Mouse (Mus musculus): ENCODE data around the gene Rnf185.

Rnf185 gene

DNA sequence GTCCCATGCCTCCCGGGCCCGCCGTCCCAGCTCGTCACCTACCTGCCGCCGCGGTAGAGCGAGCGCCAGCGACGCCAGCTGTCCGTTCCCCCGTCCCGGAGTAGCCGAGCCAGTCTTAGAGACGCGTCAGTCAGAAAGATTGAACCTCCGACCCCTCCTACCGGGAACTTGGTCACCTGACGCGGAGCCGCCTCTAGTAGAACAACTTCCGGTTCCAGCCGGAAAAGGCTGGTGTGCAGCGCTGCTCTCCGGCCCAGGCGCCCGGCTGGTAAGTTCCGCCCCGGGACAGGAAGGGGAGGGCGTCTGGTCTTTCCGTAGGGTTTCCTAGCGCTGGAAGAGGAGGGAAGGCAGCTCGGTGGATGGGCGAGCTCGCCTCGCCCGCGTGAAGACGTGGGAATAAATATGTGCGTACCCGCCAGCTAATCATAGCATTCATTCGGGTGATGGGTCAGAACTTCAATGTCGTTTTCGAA lies at the start of gene Rnf185:
Gene Rnf185, minus strand, starts transcription at position 197 of the 473 bp plus-strand sequence.
- DNase-seq (ENCODE audit: low spot score) = peak; percentile 96

DNA sequence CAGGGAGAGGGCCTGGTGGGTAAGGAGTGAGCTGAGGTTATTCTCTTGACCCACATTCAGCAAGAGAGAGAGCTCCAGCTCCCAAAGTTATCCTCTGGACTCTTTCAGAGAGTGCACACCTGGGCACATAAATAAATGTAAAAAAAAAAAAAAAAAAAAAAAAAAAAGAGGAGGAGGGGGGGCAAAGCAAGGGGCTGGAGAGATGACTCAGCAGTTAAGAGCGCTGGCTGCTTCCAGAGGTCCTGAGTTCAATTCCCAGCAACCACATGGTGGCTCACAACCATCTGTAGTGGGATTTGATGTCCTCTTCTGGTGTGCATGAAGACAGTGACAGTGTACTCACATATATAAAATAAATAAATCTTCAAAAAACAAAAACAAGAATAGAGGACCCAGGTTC lies 45.1 kb upstream of the Rnf185 start:
- no peak for DNase-seq (ENCODE audit: low spot score)

DNA sequence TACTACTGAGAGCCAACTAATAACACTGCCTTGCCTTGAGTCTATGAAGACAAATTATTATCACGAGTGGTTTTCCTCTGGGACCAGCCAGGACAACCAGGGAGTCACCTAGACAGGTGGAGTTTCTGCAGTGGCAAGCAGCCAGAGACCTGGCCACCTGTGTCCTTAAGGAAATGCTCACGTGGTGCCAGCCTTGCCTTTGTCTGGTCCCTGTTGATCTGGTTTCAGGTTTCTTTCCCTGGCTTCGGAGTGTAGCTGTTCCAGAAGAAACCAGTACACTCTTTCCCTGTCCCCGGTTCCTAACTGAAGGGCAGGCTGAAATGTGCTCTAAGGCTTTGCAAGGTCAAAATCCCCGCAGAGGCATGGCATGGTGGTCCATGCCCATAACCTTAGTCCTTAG lies 44.6 kb upstream of the Rnf185 start:
- DNase-seq (ENCODE audit: low spot score) = no peak

DNA sequence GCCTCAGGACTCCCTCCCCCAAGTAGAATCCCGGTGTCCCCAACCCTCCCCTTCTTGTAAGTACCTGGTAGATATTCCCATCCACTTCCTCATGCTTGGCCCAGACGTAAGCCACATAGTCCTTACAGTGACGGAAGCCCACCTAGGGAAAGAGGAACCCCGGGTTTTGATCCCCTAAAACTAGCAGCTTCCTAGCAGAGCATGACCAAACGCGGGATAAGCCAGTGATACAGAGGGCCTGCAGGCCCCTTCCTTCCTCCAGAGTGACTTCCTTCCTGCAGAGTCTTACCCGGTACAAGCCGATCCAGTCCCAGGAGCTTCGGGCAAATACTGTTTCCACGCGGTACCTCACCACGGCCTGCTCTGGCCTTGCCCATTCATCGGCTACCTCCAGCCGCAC lies 43.3 kb upstream of the Rnf185 start:
- DNase-seq (ENCODE audit: low spot score) = no peak

DNA sequence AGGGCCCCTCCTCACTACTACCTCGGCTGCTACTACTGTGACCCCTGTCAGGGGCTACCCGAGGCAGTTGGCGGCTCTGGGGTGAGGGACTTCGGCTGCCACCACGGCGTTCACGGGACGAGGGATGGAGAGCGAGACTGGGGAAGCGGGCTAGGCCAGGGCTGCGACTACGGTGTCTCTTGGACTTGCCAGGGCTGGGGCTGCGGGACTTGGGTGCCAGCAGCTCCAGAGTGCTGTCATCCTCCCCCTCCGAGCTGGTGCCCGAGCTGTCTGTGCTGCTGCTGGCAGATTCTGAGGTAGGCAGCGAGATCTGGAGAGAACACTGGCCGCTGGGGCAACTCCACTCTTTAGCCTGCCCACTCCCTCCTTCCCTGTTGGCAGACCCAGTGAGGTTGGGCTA lies 42.7 kb upstream of the Rnf185 start:
- no peak for DNase-seq (ENCODE audit: low spot score)

DNA sequence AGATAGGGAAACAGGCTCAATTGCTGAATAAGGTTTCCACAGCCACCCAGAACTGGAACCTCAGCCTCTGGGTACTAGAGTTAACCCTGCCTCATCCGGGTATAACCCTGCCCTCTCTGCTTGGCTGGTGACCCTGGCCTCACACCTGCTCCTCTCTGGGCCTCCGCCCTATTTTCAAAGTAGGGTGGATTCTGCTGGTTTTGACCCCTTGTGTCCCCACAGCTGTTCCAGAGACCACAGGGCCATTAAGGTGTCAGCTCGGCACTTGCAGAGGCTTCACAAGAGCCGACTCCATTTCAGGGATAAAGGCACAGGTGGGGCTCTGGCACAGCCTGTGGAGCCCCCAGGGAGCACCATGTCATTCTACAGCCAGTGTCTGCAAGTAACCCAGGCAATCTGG lies 40.6 kb upstream of the Rnf185 start:
- DNase-seq (ENCODE audit: low spot score) = no peak

DNA sequence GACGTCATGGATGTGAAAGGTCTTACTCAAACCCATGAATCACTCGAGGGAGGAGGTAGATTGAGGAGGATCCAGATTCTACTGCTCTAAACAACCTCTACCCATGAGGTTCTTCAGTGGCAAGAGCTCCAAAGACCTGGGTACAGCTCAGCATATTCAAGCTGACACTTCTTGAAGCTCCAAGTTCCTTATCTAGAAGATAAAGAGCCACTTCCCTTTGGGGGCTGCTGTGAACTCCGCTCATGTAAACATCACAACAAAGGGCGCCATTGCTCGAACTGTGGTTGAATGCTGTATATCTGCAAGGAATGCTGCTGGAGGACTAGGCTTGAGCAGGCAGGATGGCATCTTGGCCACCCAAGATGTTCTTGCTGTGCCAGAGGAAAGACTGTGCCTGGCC lies 36.9 kb upstream of the Rnf185 start:
- DNase-seq (ENCODE audit: low spot score) = no peak

DNA sequence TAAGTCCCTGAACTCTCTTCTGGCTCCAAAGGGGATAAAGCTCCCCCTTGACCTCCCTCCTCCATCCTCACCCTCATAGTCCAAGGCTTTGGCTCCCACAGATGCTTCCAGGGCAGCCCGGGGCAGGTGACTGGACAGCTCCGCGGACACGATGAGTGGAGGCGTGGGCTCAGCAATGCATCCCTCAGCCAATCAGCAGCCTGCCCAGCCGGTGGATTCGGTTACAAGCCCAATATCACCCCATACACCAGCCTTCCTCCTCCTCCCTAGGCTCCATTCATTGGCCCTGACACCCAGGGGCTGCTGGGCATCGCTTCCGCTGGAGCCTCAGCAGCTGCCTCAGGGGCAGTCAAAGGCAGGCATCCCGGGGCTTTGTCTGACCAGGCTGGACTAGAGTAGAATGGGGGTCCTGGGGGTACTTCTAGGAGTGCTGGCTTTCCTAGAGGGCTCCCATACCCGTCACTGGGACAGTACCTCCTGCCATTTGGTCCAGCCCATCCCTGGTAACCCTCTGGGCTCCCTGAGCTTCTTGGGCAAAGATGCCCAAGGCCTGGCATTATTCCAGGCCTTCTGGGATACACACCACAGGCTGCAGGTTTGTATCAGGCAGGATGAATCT lies 35.9 kb upstream of the Rnf185 start, which contains the start of gene Pla2g3:
Gene Pla2g3, plus strand, starts transcription at position 333 of the 619 bp plus-strand sequence.
- DNase-seq (ENCODE audit: low spot score) = no peak

DNA sequence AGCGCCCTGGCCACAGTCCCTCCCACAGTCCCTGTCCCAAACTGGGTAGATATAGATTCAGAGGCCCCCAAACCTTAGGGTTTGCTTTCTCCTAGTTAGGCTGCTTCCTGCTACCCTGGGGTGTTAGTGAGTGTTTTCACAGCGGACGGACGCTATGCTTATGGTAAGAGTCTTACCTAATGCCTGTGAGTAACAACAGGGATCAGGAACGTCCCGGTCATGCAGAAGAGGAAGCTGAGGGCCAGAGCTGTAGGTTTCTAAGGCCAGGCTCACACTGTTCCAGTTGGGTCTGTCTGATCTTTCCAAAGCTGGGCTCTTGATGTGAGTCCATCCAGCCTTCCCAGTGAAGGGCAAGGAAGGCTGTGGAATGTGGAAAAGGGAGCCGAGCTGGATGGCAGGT lies 34.2 kb upstream of the Rnf185 start:
- DNase-seq (ENCODE audit: low spot score) = no peak

DNA sequence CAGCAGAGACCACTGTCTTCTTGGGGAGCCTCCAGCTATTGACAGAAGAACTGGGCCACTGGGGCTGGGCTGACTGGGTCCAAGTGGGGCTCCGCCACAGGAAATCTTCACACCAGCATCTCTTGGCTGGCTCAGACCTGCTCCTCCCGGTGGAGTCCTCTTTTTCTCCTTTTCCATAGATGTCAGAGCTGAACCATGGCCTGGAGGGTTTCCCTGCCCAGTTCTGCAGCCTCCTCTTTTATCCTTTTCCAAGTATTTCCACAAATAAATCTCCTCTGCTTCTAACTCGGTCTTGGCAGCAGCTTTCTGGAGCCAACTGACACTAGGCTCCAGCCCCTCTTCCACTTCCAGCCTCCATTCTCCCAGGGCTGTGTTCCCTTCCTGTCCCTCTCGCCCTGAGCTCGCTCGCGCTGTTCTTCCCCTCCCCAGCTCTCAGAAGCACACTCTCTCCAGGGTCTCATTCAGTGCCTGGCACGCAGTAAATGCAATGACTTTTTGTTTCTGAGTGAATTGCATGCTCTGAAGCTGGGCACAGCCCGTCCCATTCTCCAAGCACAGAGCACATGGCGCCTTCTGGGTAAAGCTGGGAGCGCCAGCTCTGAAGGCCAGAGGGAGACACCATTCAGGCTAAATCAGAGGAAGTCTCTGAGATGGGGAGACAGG lies 31.9 kb upstream of the Rnf185 start:
- no peak for DNase-seq (ENCODE audit: low spot score)

DNA sequence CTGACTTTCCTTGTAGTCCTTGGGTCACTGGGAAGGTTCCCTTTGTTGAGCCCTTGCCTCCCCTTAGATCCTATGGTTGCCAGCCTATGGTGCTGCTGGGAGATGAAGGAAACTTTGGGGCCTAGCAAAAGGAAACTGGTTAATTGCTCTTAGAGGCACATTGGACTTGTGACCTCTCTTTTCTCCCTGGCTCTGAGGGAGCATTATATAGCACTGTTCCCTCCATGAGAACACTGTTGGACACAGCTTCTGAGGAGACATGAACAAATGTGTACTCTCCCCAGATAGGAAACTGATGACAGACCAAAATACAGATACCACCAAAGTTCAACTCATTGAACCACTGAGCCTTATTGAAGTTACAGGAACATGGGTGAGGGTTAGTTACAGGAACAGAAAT lies 23.3 kb upstream of the Rnf185 start:
- DNase-seq (ENCODE audit: low spot score) = no peak

DNA sequence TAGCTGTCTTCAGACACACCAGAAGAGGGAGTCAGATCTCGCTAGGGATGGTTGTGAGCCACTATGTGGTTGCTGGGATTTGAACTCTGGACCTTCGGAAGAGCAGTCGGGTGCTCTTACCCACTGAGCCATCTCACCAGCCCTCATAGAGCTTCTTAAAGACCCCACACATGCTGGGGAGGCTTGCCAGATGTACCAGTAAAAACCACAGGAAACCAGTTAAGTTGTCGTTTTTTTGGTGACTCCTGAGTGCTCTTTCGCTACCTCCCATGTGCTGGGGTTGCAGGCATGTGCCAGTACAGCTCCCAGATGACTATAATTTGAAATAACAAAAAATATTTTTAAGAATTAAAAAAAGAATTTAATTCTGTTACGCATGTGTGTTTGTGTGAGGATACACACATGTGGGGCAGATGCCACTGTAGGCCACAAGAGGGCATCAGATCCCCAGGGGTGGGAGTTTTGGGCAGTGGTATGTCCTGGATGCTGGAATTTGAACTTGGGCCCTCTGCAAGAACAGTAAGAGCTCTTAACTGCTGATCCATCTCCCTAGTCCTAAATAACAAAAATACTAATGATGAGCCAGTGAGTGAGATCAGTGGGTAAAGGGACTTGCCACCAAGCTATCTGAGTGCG lies 22.4 kb upstream of the Rnf185 start:
- no peak for DNase-seq (ENCODE audit: low spot score)

DNA sequence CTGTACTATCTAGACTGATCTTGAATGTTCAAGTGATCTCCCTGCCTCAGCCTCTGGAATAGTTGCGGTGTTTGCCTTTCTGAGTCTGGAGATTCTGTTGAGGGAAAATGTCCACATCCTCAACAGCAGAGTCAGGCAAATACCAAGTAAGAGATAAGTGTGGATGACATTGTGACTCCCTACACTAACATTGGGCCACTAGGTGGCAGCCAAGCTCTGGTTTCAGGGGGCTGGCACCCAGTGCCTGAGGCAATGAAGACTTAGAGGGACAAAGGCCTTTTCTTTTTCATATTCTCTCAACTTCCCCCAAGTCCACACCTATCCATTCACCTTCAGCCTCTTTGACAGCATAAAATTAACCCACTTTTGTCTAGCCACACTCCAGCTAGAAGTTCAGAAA lies 20.3 kb upstream of the Rnf185 start:
- peak; percentile 93 for DNase-seq (ENCODE audit: low spot score)

DNA sequence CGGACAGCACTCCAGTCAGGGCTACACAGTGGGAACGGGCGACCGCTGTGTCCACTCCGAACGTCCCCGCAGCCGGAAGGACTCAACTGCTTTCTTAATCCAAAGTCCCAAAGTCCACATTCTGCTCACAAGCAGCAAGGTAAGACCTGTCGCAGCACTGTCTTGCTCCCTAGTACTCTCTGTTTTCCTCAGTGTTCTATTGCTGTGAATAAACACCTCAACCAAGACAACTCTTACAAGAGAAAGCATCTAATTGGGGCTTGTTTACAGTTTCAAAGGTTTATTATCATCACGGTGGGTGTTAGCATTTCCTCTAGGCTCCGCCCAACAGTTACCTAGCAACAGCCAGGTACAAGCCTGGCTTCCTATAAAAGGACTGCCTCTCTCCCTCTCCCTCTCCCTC lies 19.3 kb upstream of the Rnf185 start:
- DNase-seq (ENCODE audit: low spot score) = no peak

DNA sequence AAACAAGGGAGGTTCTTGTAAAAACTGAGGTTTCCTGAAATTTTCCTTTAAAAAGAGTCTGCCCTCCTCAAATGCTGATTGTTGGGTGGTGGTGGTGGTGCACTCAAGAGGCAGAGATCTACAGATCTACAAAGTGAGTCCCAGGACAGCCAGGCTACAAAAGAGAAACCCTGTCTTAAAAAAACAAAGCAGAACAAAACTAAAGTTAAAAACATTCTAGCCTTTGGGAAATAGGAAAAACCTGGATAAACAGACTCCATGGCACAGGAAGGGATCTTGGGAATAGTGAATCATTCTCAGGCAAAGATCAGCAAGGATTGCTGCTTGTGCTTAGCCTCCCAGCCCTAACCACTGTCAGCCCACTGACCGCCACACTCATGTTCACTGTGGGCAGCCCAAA lies 10.7 kb upstream of the Rnf185 start:
- DNase-seq (ENCODE audit: low spot score) = no peak

DNA sequence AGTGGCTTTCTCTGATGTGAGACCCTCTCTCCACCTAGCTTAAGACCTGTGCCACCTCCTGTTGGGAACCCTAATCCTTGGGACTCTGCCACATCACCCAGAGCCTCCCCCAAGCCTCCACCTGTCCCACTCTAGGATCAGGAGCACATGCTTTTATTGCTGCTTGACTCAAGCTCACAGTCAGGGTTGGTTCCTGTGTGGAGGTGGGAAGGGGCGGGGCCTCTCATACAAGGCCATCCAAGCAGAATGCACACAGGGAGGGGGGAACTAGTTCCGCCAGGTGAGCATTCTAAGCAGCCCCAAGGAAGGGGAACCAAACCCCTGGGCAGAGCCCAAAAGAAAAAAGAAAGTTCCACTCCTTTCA lies 6.9 kb upstream of the Rnf185 start:
- no peak for DNase-seq (ENCODE audit: low spot score)

DNA sequence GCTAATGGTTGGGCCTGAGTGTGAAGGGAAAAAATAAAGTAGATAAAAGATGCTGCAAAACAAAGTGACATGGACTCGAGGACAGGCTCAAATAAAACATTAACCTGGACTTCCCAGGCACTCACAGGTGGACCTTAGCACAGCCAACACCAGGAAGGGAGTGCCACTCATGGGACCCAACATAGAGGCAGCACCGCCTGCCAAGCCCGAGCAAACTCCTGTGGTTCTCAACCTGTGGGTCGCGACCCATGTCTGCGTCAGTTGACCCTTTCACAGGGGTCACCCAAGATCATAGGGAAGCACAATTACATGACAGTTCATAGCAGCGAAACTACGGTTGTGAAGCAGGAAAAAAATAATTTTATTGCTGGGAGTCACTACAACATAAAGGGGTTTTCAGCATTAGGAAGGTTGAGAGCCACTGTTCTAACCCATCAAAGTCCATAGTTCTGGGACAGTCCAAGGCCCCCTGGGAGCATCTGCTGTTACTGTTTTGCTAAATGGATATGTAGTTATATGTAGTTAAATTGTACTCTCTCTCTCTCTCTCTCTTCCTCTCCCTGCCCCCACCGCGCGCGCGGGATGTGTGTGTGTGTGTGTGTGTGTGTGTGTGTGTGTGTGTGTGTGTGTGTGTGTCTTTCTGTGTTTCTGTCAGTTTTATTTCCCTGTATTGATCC lies 6.4 kb upstream of the Rnf185 start:
- no peak for DNase-seq (ENCODE audit: low spot score)

DNA sequence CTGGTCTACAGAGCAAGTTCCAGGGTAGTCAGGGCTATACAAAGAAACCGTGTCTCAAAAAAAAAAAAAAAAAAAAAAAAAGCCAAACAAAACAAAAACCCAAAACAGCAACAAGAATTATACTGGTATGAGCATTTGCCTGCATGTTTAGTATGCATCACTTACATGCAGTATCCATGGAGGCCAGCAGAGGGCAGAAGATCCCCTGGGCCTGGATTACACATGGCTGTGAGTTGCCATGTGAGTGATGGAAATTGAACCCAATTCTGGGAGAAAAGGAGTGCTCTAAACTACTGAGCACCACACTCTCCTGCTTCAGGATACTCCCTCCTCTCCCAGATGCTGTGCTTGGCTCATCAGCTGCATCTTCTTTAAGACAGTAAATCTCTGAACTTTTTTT lies 4.2 kb upstream of the Rnf185 start:
- DNase-seq (ENCODE audit: low spot score) = peak; percentile 79

DNA sequence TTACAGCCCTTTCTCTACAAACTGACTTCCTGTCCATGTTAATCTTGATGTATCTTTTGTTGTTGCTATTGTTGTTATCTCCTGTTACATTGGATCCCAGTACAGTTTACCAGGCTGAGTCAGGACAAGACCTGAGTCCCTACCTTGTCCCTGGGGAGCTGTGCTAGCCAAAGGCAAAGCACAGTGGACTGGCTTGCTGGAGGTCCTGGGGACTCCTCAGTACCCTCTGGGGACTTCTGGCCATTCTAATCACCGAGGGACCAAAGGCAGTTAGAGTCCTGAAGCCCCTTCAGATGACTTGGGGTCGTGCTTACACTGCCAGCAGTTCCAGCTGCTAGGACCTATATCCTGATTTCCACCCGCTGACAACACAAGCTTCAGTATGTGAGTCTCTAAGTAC lies 2.3 kb upstream of the Rnf185 start:
- DNase-seq (ENCODE audit: low spot score) = no peak

DNA sequence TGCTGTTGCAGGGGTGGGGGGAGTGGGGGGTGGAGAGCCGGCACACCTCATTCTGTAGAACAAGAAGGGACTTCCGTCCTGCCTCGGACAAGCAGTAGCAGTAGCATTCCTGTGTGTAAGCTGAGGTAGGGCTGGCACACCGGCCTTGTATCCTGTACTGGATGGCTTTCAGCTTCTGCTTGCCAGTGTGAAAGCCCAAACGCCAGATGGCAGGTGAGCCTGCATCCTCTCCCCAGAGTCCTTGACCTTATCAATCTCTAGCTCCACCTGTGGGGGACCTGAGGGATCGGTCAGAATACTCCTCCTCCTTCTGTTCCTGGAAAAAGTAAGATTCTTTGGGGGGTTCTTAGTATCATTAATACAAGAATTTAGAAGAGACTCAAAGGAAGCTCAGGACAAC lies 1.3 kb upstream of the Rnf185 start:
- DNase-seq (ENCODE audit: low spot score) = no peak

DNA sequence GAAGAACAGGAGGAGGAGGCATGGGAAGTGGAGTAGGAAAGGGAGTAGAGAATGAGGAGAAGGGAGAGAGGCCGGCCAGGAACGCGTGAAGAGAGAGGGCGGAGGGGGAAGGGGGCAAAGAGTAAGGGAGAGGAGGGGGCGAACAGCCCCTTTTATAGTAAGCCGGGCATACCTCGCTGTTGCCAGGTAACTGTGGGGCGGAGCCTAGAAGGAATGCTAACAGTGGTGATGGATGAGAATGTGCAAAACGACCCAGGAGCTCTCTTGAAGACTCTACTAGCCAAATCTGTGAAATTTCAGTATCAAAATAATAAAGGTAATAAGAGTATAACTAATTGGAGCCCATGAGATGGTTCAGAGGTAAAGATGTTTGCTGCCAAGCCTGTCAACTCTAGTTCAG lies 606 bp upstream of the Rnf185 start:
- peak; percentile 48 for DNase-seq (ENCODE audit: low spot score)

DNA sequence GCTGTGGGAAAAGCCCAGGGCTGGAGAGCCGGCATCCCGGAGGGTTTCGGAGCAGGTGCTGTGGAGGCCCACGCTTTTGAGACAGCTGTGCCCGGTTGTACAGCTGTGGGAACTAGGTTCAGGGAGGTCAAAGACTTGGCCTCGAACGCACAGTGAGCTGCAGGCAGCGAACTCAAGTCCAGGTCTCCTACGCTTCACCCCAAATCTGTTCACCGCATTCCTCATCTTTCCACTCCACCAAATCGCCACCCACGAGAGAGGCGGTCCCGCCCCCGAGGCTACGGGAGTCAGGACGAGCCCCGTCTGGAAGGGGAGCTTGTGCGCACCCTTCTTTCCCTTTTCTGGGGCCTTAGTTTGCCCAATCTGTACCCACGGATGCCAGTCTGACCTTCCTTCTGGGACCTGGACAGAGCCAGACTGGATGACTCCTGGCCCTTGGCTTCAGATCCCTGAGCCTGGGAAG lies 431 bp downstream of the Rnf185 start:
- DNase-seq (ENCODE audit: low spot score) = peak; percentile 26

DNA sequence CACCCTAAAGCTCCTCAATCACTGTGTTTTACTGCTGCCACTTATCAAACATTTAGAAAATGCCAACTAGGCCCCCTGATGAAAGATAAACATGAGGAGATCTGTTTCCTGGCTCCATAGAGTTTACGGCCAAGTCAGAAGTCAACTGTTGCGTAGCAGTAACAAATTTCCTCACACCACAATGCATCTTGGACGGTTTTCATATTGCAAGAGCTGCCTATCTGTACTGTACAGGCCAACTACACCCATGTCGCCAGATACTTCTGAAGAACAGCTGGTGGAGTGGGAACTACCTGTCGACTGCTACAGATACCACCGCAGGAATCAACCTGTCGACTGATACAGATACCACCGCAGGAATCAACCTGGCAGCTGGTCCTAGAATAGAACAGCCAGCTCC lies 7.3 kb downstream of the Rnf185 start:
- DNase-seq (ENCODE audit: low spot score) = no peak

Data from retina, embryonic 14.5 days (tissue).